Mouse (Mus musculus) midbrain, embryonic 16.5 days (tissue): ENCODE measurements at regions not wholly inside any gene's neighbourhood (a gene's known extent, or its start where the extent isn't known, plus 50 kb on each side); places are given as distances from the start of the nearest gene placed in this dataset.

Experiments
- ATAC-seq: fragments of 200-750 bp; cut with Nextera tagmentation; 2 replicates; pipeline ENCODE4 v1.8.0; 2017; ENCODE audit warnings: moderate TSS enrichment
- H3K27ac ChIP-seq: fragments of 300-500 bp; sonication (generic); 2 replicates; pipeline ENCODE4 v1.5.1; 2014; ENCODE audit warnings: mild to moderate bottlenecking, low read length, mixed read lengths
- H3K27me3 ChIP-seq: fragments of 300-500 bp; sonication (generic); 2 replicates; pipeline ENCODE4 v1.6.1; 2014; ENCODE audit warnings: low read depth, low read length, mixed read lengths; ENCODE audit not compliant: control insufficient read depth, insufficient read depth
- H3K36me3 ChIP-seq: fragments of 300-500 bp; sonication (generic); 2 replicates; pipeline ENCODE4 v1.6.1; 2014; ENCODE audit warnings: mild to moderate bottlenecking, low read length, moderate library complexity, mixed read lengths; ENCODE audit not compliant: control insufficient read depth, insufficient read depth
- H3K4me1 ChIP-seq: fragments of 300-500 bp; sonication (generic); 2 replicates; pipeline ENCODE4 v1.6.1; 2014; ENCODE audit warnings: mild to moderate bottlenecking, low read length, mixed read lengths; ENCODE audit not compliant: control insufficient read depth, insufficient read depth
- H3K4me2 ChIP-seq: fragments of 300-500 bp; sonication (generic); 2 replicates; pipeline ENCODE4 v1.6.1; 2014; ENCODE audit warnings: mild to moderate bottlenecking, low read length, mixed read lengths
- H3K4me3 ChIP-seq: fragments of 300-500 bp; sonication (generic); 2 replicates; pipeline ENCODE4 v1.5.1; 2014; ENCODE audit warnings: low read depth, mild to moderate bottlenecking, low read length, moderate library complexity, mixed read lengths
- H3K9ac ChIP-seq: fragments of 300-500 bp; sonication (generic); 2 replicates; pipeline ENCODE4 v1.6.1; 2014; ENCODE audit warnings: low read depth, low read length, mixed read lengths
- H3K9me3 ChIP-seq: fragments of 300-500 bp; sonication (generic); replicated peaks from 2 replicates; pipeline ENCODE4 v1.6.1; 2014; ENCODE audit warnings: mild to moderate bottlenecking, low read length, mixed read lengths; ENCODE audit not compliant: control insufficient read depth, poor library complexity, severe bottlenecking
- WGBS: fragments of 180-500 bp; shearing (Covaris S2); extraction: QIAGEN DNeasy Blood & Tissue Kit; methylation state at CpG from one replicate; pipeline ENCODE4 v1.1.7; 2014; 5-methylcytosine and 5-hydroxymethylcytosine counted together

- no peaks in the 10 kb centered on the region for H3K4me1 ChIP-seq
- H3K27ac ChIP-seq: no peak overlapping the region
- H3K4me2 ChIP-seq: no peak overlapping the region
- H3K9ac ChIP-seq: no peak overlapping the region
- no peaks in the 10 kb centered on the region for H3K9me3 ChIP-seq
- WGBS: 82% methylated on average over 3 of the region's 3 CpGs
- no peaks in the 10 kb centered on the region for H3K27me3 ChIP-seq
- no peak for ATAC-seq
- H3K4me3 ChIP-seq: no peak overlapping the region
- H3K36me3 ChIP-seq: no peaks in the 10 kb centered on the region
These were observed 71.9 kb upstream of the Ptgfr start for GRCm38 (mm10) chr3:151909344-151909743.

- Histone ChIP-seq H3K9ac (no peak overlapping the region), H3K4me1 (no peaks in the 10 kb centered on the region), H3K27me3 (no peaks in the 10 kb centered on the region), H3K9me3 (no peaks in the 10 kb centered on the region), H3K4me2 (no peak overlapping the region), H3K4me3 (no peak overlapping the region), H3K27ac (no peak overlapping the region), H3K36me3 (no peaks in the 10 kb centered on the region)
- ATAC-seq: no peak
These were observed 71.5 kb upstream of the Ptgfr start for GRCm38 (mm10) chr3:151908886-151909285.

DNA sequence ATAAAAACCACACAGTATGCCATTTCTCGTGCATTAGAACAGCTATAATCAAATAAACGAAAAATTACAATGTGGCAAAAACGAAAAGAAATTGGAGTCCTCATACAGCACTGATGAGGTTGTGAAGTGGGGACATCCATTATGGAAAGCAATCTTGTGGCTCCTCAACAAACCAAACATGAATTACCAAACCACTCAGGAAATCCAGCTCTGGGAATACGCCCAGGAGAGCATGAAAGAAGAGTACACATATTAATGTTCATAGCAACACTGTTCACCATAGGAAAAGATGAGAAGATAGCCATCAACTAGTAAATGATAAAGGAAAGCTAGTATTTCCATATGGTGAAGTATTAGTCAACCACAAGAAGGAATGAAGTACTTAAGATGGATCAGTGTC lies 68.3 kb upstream of the Ptgfr start:
- no peak overlapping the region for H3K27ac ChIP-seq
- no peaks in the 10 kb centered on the region for H3K4me1 ChIP-seq
- H3K4me3 ChIP-seq: no peak overlapping the region
- H3K27me3 ChIP-seq: no peaks in the 10 kb centered on the region
- H3K4me2 ChIP-seq: no peak overlapping the region
- 89% methylated on average over 4 of the region's 4 CpGs for WGBS
- no peak for ATAC-seq
- H3K9ac ChIP-seq: no peak overlapping the region
- H3K9me3 ChIP-seq: no peaks in the 10 kb centered on the region
- no peaks in the 10 kb centered on the region for H3K36me3 ChIP-seq

DNA sequence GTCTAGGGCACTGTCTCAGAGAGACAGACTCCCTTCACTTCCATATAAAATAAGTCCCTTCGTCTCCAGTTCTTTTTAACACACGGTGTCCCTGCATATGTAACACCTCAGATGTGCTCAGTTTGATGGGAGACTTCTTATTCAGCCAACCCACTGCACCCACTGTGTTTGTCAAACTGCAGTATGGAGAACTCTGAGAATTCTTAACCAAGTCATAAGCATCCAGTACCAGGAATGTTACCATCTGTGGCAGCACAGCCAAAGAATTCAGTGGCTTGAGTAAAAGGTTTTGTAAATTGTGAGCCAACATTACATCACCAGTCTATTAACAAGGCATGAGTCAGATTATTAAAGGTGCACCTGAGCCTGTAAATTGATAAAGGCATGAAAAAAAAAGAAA lies 65.7 kb upstream of the Ptgfr start:
- H3K9me3 ChIP-seq: no peaks in the 10 kb centered on the region
- no peaks in the 10 kb centered on the region for H3K4me1 ChIP-seq
- H3K36me3 ChIP-seq: no peaks in the 10 kb centered on the region
- H3K4me2 ChIP-seq: no peak overlapping the region
- ATAC-seq: no peak
- H3K4me3 ChIP-seq: no peak overlapping the region
- no peaks in the 10 kb centered on the region for H3K27me3 ChIP-seq
- no peak overlapping the region for H3K27ac ChIP-seq
- no peak overlapping the region for H3K9ac ChIP-seq
- 90% methylated on average over 2 of the region's 2 CpGs for WGBS

DNA sequence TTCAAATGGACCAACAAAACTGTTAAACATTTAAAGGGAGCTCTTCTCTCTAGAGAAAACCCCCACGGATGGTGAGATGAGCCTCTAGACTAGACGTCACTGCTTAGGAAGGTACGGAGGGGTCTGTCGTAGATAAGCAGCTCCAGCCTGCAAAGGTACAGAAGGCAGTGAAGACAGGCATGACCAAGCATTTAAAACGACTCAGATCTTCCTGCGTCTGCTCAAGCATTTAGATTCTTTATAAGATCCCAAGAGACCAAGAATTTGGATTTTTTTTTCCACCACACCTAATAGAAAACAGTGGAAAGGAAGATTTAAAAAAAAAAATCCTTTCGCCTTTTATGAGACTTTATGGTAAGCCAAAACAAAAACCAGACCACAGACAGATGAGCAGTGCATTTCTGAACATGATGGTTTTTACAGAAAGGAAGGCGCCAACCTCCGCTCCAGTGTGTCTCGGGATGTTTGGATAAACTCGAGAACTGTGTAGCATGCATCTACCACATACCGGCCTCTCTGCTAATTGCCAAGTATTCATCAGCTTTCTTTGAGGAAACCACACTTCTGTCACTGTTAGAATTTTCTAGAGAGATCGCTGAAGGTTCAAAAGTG lies 64.9 kb upstream of the Ptgfr start:
- no peak overlapping the region for H3K4me3 ChIP-seq
- H3K9ac ChIP-seq: no peak overlapping the region
- no peaks in the 10 kb centered on the region for H3K27me3 ChIP-seq
- ATAC-seq: no peak
- no peak overlapping the region for H3K27ac ChIP-seq
- H3K4me2 ChIP-seq: no peak overlapping the region
- H3K4me1 ChIP-seq: no peaks in the 10 kb centered on the region
- H3K9me3 ChIP-seq: no peaks in the 10 kb centered on the region
- H3K36me3 ChIP-seq: no peaks in the 10 kb centered on the region
- 86% methylated on average over 13 of the region's 13 CpGs for WGBS

- H3K27me3 ChIP-seq: no peaks in the 10 kb centered on the region
- WGBS: 83% methylated on average over 6 of the region's 6 CpGs
- H3K36me3 ChIP-seq: no peaks in the 10 kb centered on the region
- no peaks in the 10 kb centered on the region for H3K9me3 ChIP-seq
- no peaks in the 10 kb centered on the region for H3K4me1 ChIP-seq
- no peak overlapping the region for H3K4me3 ChIP-seq
- H3K27ac ChIP-seq: no peak overlapping the region
- H3K4me2 ChIP-seq: no peak overlapping the region
- ATAC-seq: no peak
- no peak overlapping the region for H3K9ac ChIP-seq
These were observed 62.2 kb upstream of the Ptgfr start for GRCm38 (mm10) chr3:151899676-151900075.

- Histone ChIP-seq H3K36me3 (no peaks in the 10 kb centered on the region), H3K9ac (no peak overlapping the region), H3K4me2 (no peak overlapping the region), H3K27ac (no peak overlapping the region), H3K4me3 (no peak overlapping the region), H3K4me1 (no peaks in the 10 kb centered on the region), H3K9me3 (no peaks in the 10 kb centered on the region), H3K27me3 (no peaks in the 10 kb centered on the region)
- 91% methylated on average over 4 of the region's 4 CpGs for WGBS
- no peak for ATAC-seq
These were observed 61.7 kb upstream of the Ptgfr start for GRCm38 (mm10) chr3:151899094-151899493.

DNA sequence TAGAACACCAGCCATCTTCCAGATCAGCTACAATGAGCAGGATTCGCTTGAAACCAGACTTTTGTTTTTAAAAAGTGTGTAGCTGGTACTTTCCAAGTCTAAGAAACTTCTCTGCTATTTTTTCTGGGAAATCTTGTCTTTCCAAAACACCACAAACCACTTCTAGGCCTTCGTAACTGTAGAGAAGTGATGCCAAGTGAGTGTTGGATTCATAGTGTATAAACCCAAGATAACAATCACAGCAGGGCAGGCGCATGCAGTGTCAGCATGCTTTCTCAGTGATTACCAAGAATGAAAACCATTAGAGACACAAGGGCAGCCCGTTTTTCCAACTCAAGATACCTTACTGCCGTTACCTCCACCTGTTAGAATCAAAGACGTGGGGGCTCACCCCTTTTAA lies 58.9 kb upstream of the Ptgfr start:
- no peak for ATAC-seq
- H3K27ac ChIP-seq: no peak overlapping the region
- H3K4me1 ChIP-seq: 0 out of 2 replicates have a peak, but pooled peaks cover 4% of the 10 kb centered on the region
- 92% methylated on average over 6 of the region's 6 CpGs for WGBS
- H3K9ac ChIP-seq: no peak overlapping the region
- no peaks in the 10 kb centered on the region for H3K9me3 ChIP-seq
- H3K36me3 ChIP-seq: no peaks in the 10 kb centered on the region
- no peak overlapping the region for H3K4me2 ChIP-seq
- no peak overlapping the region for H3K4me3 ChIP-seq
- no peaks in the 10 kb centered on the region for H3K27me3 ChIP-seq

- no peak overlapping the region for H3K9ac ChIP-seq
- no peak overlapping the region for H3K4me3 ChIP-seq
- 0 out of 2 replicates have a peak, but pooled peaks cover 4% of the 10 kb centered on the region for H3K4me1 ChIP-seq
- no peaks in the 10 kb centered on the region for H3K27me3 ChIP-seq
- no peak overlapping the region for H3K27ac ChIP-seq
- no peak for ATAC-seq
- 68% methylated on average over 3 of the region's 3 CpGs for WGBS
- no peak overlapping the region for H3K4me2 ChIP-seq
- no peaks in the 10 kb centered on the region for H3K9me3 ChIP-seq
- no peaks in the 10 kb centered on the region for H3K36me3 ChIP-seq
These were observed 57.3 kb upstream of the Ptgfr start for GRCm38 (mm10) chr3:151894712-151895111.
